Mouse (Mus musculus) kidney, embryonic 16.5 days (tissue): ENCODE measurements around the gene Tubgcp4. TPM values are rescaled to one million over a fixed set of nuclear protein-coding genes. Genes with fewer than 3 reads are reported as not detected.

Experiments
- ATAC-seq: fragments of 200-750 bp; cut with Nextera tagmentation; 2 replicates; pipeline ENCODE4 v1.8.0; 2017; ENCODE audit warnings: moderate TSS enrichment; ENCODE audit not compliant: low FRiP score, low TSS enrichment
- H3K27ac ChIP-seq: fragments of 300-500 bp; sonication (generic); 2 replicates; pipeline ENCODE4 v1.5.1; 2014; ENCODE audit warnings: low read length
- H3K27me3 ChIP-seq: fragments of 300-500 bp; sonication (generic); 2 replicates; pipeline ENCODE4 v1.6.1; 2014; ENCODE audit warnings: low read length, control low read depth, mixed read lengths; ENCODE audit not compliant: insufficient read depth
- H3K36me3 ChIP-seq: fragments of 300-500 bp; sonication (generic); 2 replicates; pipeline ENCODE4 v1.6.1; 2014; ENCODE audit warnings: low read length, control low read depth, mixed read lengths; ENCODE audit not compliant: insufficient read depth
- H3K4me1 ChIP-seq: fragments of 300-500 bp; sonication (generic); 2 replicates; pipeline ENCODE4 v1.6.1; 2014; ENCODE audit warnings: low read length, control low read depth, mixed read lengths; ENCODE audit not compliant: insufficient read depth
- H3K4me2 ChIP-seq: fragments of 300-500 bp; sonication (generic); replicated peaks from 2 replicates; pipeline ENCODE4 v1.6.1; 2014; ENCODE audit warnings: low read depth, low read length
- H3K4me3 ChIP-seq: fragments of 300-500 bp; sonication (generic); 2 replicates; pipeline ENCODE4 v1.5.1; 2014; ENCODE audit warnings: mild to moderate bottlenecking, low read length
- H3K9ac ChIP-seq: fragments of 300-500 bp; sonication (generic); replicated peaks from 2 replicates; pipeline ENCODE4 v1.6.1; 2014; ENCODE audit warnings: low read length
- H3K9me3 ChIP-seq: fragments of 300-500 bp; sonication (generic); 2 replicates; pipeline ENCODE4 v1.6.1; 2016; ENCODE audit warnings: low read length, control low read depth
- WGBS: fragments of 180-500 bp; shearing (Covaris S2); extraction: QIAGEN DNeasy Blood & Tissue Kit; methylation state at CpG from one replicate; pipeline ENCODE4 v1.1.7; 2014; 5-methylcytosine and 5-hydroxymethylcytosine counted together
- polyA plus RNA-seq: library from polyadenylated mRNA; unstranded; fragments of >200 nt; fragmentation: Nextera tagmentation; extraction: Ambion mirVana; gene quantifications from 2 replicates; pipeline ENCODE4 v1.2.1, GENCODE M21; 2015

The Tubgcp4 gene
- polyA plus RNA-seq, 1 experiment from 2014 or later, result 56.9 TPM

GRCm38 (mm10) chr2:121141216-121142035, 29.0 kb upstream of the Tubgcp4 start:
- Histone ChIP-seq H3K36me3 (peaks cover 23% of the 10 kb centered on the region), H3K9me3 (peaks cover 8% of the 10 kb centered on the region; the same call in 1 of the 2 replicates), H3K9ac (peak overlapping the region; percentile 84)

GRCm38 (mm10) chr2:121142415-121142814, 28.0 kb upstream of the Tubgcp4 start:
- H3K9ac ChIP-seq, result no peak overlapping the region
- peaks cover 24% of the 10 kb centered on the region for H3K4me1 ChIP-seq
- no peak overlapping the region for H3K4me3 ChIP-seq
- H3K4me2 ChIP-seq, result no peak overlapping the region
- no peak for ATAC-seq
- H3K36me3 ChIP-seq, result peaks cover 22% of the 10 kb centered on the region
- no peak overlapping the region for H3K27ac ChIP-seq
- no peaks in the 10 kb centered on the region for H3K27me3 ChIP-seq
- peaks cover 8% of the 10 kb centered on the region; the same call in 1 of the 2 replicates for H3K9me3 ChIP-seq
- WGBS, result 72% methylated on average over 2 of the region's 2 CpGs

More at GRCm38 (mm10) chr2:121141216-121142035, 29.0 kb upstream of the Tubgcp4 start:
- Histone ChIP-seq H3K4me1 (peaks cover 24% of the 10 kb centered on the region), H3K4me2 (peak overlapping the region; percentile 74), H3K27ac (peak overlapping the region; percentile 98), H3K27me3 (no peaks in the 10 kb centered on the region), H3K4me3 (peak overlapping the region; percentile 68)
- no peak for ATAC-seq
- 73% methylated on average over 16 of the region's 16 CpGs for WGBS

GRCm38 (mm10) chr2:121149679-121150078, 20.8 kb upstream of the Tubgcp4 start:
- Histone ChIP-seq H3K36me3 (peaks cover 12% of the 10 kb centered on the region), H3K27ac (no peak overlapping the region), H3K4me3 (no peak overlapping the region), H3K9ac (no peak overlapping the region), H3K4me2 (no peak overlapping the region), H3K9me3 (no peaks in the 10 kb centered on the region), H3K27me3 (no peaks in the 10 kb centered on the region), H3K4me1 (no peaks in the 10 kb centered on the region)
- ATAC-seq, result no peak
- WGBS, result 85% methylated on average over 5 of the region's 5 CpGs

- Histone ChIP-seq H3K4me2 (no peak overlapping the region), H3K9me3 (no peaks in the 10 kb centered on the region), H3K4me1 (no peaks in the 10 kb centered on the region), H3K27me3 (no peaks in the 10 kb centered on the region), H3K36me3 (peaks cover 23% of the 10 kb centered on the region), H3K4me3 (no peak overlapping the region), H3K9ac (no peak overlapping the region), H3K27ac (no peak overlapping the region)
- no peak for ATAC-seq
- 86% methylated on average over 3 of the region's 3 CpGs for WGBS
Observed at GRCm38 (mm10) chr2:121153100-121153499, 17.4 kb upstream of the Tubgcp4 start.

GRCm38 (mm10) chr2:121169173-121169572, 1.3 kb upstream of the Tubgcp4 start:
- peak overlapping the region; percentile 96 for H3K4me2 ChIP-seq
- no peaks in the 10 kb centered on the region for H3K9me3 ChIP-seq
- H3K4me3 ChIP-seq, result peak overlapping the region; percentile 56
- peaks cover 8% of the 10 kb centered on the region for H3K36me3 ChIP-seq
- no peak for ATAC-seq
- peak overlapping the region; percentile 77 for H3K9ac ChIP-seq
- H3K4me1 ChIP-seq, result peaks cover 21% of the 10 kb centered on the region
- WGBS, result 31% methylated on average over 4 of the region's 4 CpGs
- no peaks in the 10 kb centered on the region for H3K27me3 ChIP-seq
- no peak overlapping the region for H3K27ac ChIP-seq

GRCm38 (mm10) chr2:121169902-121170301, 552 bp upstream of the Tubgcp4 start:
- H3K4me1 ChIP-seq, result peaks cover 20% of the 10 kb centered on the region
- H3K4me2 ChIP-seq, result peak overlapping the region; percentile 96
- H3K4me3 ChIP-seq, result peak overlapping the region; percentile 56
- no peaks in the 10 kb centered on the region for H3K27me3 ChIP-seq
- H3K27ac ChIP-seq, result peak overlapping the region; percentile 94
- H3K36me3 ChIP-seq, result peaks cover 13% of the 10 kb centered on the region
- peak overlapping the region; percentile 77 for H3K9ac ChIP-seq
- no peaks in the 10 kb centered on the region for H3K9me3 ChIP-seq
- WGBS, result 5% methylated on average over 9 of the region's 9 CpGs
- ATAC-seq, result no peak

GRCm38 (mm10) chr2:121170980-121171742, 707 bp downstream of the Tubgcp4 start, which contains the start of gene Zscan29:
TSS of gene Zscan29 (minus strand) at chr2:121171125.
- Histone ChIP-seq H3K9ac (peak within 1 kb of the TSS; percentile 77), H3K27me3 (no peaks in the 10 kb centered on the region), H3K4me2 (peak within 1 kb of the TSS; percentile 96), H3K36me3 (peaks cover 15% of the 10 kb centered on the region), H3K4me1 (peaks cover 20% of the 10 kb centered on the region), H3K27ac (peak within 1 kb of the TSS; percentile 94), H3K4me3 (peak within 1 kb of the TSS; percentile 56), H3K9me3 (no peaks in the 10 kb centered on the region)
- WGBS, result under 1% methylated on average over 65 of the region's 66 CpGs
- ATAC-seq, result peak; percentile 96

- Histone ChIP-seq H3K36me3 (peaks cover 51% of the 10 kb centered on the region), H3K4me2 (no peak overlapping the region), H3K9me3 (no peaks in the 10 kb centered on the region), H3K27ac (no peak overlapping the region), H3K4me3 (no peak overlapping the region), H3K27me3 (no peaks in the 10 kb centered on the region), H3K9ac (no peak overlapping the region), H3K4me1 (no peaks in the 10 kb centered on the region)
- no peak for ATAC-seq
- 94% methylated on average over 3 of the region's 3 CpGs for WGBS
Observed at GRCm38 (mm10) chr2:121178828-121179479, 8.5 kb downstream of the Tubgcp4 start.

- H3K36me3 ChIP-seq, result peaks cover 58% of the 10 kb centered on the region
- H3K9ac ChIP-seq, result no peak overlapping the region
- H3K4me1 ChIP-seq, result no peaks in the 10 kb centered on the region
- no peak for ATAC-seq
- no peak overlapping the region for H3K27ac ChIP-seq
- 78% methylated on average over 5 of the region's 5 CpGs for WGBS
- no peak overlapping the region for H3K4me2 ChIP-seq
- H3K9me3 ChIP-seq, result no peaks in the 10 kb centered on the region
- H3K27me3 ChIP-seq, result no peaks in the 10 kb centered on the region
- H3K4me3 ChIP-seq, result no peak overlapping the region
Observed at GRCm38 (mm10) chr2:121183431-121183830, 13.0 kb downstream of the Tubgcp4 start.
